Mouse (Mus musculus): ENCODE measurements around the gene Dnah12. TPM values are rescaled to one million over a fixed set of nuclear protein-coding genes. Genes with fewer than 3 reads are reported as not detected.
"Not testable (repeated sequence)": the region's sequence is repeated elsewhere in the genome, so short reads cannot be mapped to it uniquely, and the experiment has no call there.

Gene Dnah12
- total RNA-seq, 2 experiments from 2014 or later, result 0.16 to 0.20 TPM

DNA sequence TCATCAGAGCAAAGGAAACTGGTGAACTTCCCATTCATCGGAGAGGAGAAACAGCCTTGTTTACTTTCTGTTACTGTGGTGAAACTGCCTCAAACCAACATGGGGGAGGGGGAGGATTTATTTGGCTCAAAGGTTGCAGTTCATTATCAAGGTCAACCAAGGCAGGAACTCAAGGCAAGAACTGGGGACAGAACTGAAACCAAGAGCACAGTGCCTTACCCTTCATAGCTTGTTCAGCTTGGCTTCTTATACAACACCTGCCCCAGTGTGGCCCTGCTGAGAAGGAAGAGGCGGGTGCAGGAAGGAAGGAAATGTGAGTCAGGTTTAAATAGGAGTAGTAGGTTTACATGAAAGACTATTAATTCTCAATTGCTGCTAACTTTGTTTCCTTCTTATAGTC, 165.3 kb downstream of the Dnah12 start:
- DNase-seq (ENCODE audit: low spot score in 2 of 2), result no peak
- intact Hi-C loops (cut with DNase I), result no loop called here

DNA sequence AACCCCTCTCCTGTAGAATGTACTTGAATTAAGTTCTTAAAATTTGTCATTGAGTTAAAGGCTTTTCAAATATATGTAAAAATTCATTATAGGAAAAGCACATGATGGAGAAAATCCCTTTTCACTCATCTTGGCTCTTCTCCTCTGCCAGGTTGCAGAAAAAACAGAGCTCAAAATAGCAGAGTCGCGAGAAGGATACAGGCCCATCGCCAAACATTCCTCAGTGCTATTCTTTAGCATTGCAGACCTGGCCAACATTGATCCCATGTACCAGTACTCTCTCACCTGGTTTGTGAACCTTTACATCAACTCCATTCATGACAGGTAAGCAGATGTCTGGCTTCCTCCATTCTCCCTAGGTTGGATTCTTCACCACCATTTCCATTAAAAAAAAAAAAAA, 165.9 kb downstream of the Dnah12 start:
- intact Hi-C loops (cut with DNase I), result no loop called here
- DNase-seq (ENCODE audit: low spot score in 2 of 2), result peak; percentile 6 to 7

GRCm38 (mm10) chr14:26867356-26867755, 174.3 kb downstream of the Dnah12 start:
- intact Hi-C loops (cut with DNase I), result no loop called here
- DNase-seq (ENCODE audit: low spot score in 2 of 2), result no peak

DNA sequence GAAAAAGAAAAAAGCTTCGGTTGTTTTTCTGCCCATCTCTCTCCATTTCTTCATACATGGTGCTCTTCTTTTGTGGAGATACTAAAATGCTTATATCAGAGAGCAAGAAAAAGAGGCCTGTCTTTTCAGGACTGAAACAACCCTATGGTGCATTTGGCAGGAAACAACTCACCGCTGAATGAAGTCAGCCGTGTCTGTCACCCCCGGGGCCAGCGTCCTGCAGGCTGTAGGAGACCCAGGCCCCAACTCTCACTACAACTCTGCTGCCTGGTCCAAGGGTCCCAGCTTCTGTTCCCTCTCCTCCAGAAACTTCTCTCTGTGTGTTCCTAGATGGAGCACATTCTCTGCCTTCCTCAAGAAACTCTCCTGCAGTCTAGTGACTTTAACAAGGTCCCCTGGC, 175.2 kb downstream of the Dnah12 start:
- no peak for DNase-seq (ENCODE audit: low spot score in 2 of 2)
- intact Hi-C loops (cut with DNase I), result no loop called here

DNA sequence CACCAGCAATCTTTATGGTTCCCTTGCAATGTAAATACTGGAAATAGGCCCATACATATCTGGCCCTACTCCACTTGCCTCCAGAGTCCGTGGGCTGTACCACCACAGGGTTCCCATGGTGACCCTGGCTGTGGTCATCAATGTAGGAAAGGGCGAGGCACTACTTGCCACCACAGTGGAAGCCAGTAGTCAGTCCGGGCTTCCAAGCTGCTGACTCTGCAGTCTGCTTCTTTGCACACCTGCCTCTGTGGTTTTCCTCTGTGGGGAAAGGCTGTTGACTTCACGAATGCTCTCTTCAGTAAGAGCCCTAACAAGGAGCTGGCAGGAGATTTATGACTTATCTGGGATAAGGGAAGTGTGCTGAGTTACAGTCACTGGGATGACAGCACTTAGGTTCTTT, 185.7 kb downstream of the Dnah12 start:
- DNase-seq (ENCODE audit: low spot score in 2 of 2), result no peak
- intact Hi-C loops (cut with DNase I), result no loop called here

DNA sequence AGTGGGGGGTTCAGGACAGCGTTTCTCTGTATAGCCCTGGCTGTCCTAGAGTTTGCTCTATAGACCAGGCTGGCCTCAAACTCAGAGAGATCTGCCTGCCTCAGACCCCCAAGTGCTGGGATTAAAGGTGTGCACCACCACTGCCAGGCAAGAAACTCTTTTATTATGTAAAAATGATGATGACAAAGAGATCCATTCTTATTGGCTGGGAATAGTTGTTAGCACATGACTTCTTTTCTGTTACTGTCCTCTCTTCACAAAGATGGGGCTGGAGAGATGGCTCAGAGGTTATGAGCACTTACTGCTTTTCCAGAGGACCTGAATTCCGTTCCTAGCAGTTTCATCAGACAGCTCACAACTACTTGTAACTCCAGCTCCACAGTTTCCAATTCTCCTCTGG, 186.9 kb downstream of the Dnah12 start:
- no peak for DNase-seq (ENCODE audit: low spot score in 2 of 2)
- intact Hi-C loops (cut with DNase I), result no loop called here

GRCm38 (mm10) chr14:26881700-26882099, 188.6 kb downstream of the Dnah12 start:
- intact Hi-C loops (cut with DNase I), result no loop called here
- DNase-seq (ENCODE audit: low spot score in 2 of 2), result no peak

GRCm38 (mm10) chr14:26887244-26887643, 194.2 kb downstream of the Dnah12 start:
- intact Hi-C loops (cut with DNase I), result no loop called here
- DNase-seq (ENCODE audit: low spot score in 2 of 2), result no peak

- no peak for DNase-seq (ENCODE audit: low spot score in 2 of 2)
- intact Hi-C loops (cut with DNase I), result no loop called here
Observed at GRCm38 (mm10) chr14:26890777-26891176, 197.7 kb downstream of the Dnah12 start.

- no peak for DNase-seq (ENCODE audit: low spot score in 2 of 2)
- intact Hi-C loops (cut with DNase I), result no loop called here
Observed at GRCm38 (mm10) chr14:26894392-26894791, 201.3 kb downstream of the Dnah12 start, which contains the start of gene Asb14. TSS of gene Asb14 (plus strand) at chr14:26894557.

DNA sequence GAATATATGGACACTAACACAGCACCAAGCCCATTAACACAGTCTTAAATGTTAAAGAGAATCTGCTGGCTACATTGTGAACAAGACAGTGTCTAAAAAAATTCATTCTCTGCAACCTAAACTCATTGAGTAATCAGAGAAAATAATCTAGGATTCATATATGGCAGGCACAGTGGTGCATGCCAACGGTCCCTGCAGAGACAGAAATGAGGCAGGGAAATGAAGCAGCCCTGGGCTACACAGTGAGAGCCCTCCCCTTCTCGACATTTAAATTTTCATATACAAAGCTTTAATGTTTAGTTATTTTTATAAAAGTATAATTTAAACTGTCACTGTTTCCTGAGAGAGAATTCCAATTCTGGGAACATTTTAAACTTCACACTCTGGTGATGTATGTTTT, 206.4 kb downstream of the Dnah12 start:
- no peak for DNase-seq (ENCODE audit: low spot score in 2 of 2)
- intact Hi-C loops (cut with DNase I), result no loop called here

DNA sequence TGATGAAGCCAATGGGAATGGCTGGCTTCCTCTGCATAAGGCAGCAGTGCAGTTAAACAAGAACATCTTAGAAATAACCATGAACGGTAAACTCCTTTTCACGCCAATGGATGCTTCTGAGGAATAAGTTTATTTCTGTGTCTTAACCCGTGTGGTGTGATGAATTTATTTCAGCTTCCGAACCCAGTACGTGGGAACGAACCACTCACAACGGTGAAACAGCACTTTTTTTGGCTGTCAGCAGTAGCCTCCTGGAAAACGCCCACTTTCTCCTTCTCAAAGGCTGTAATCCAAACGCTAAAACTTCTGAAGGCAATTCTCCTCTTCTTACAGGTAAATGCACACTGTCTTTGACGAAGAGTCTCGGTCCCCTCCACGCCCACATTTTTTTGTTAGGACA, 207.8 kb downstream of the Dnah12 start:
- intact Hi-C loops (cut with DNase I), result no loop called here
- DNase-seq (ENCODE audit: low spot score in 2 of 2), result peak; percentile 16 to 40

DNA sequence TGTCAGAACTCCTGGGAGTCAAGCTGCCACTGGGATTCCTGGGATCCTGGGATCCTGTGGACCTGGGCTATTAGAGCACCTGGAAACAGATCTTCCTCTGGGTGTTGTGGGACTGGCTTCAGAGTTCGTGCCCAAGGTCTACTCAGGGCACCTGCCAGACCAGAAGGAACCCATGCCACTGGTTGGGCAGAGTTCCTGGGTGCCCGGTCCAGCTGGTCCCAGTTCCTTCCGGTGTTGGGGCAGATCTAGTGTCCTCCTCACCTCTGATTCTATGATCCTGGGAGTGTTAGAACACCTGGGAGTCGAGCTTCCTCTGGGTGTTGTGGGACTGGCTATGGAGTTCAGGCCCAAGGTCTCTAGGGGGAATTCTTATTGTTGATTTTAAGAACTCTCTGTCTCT, 214.3 kb downstream of the Dnah12 start:
- no peak for DNase-seq (ENCODE audit: low spot score in 2 of 2)
- intact Hi-C loops (cut with DNase I), result no loop called here

- DNase-seq (ENCODE audit: low spot score in 2 of 2); intact Hi-C loops (cut with DNase I): not testable (repeated sequence)
Observed at GRCm38 (mm10) chr14:26910461-26910860, 217.4 kb downstream of the Dnah12 start.

- intact Hi-C loops (cut with DNase I), result no loop called here
- no peak for DNase-seq (ENCODE audit: low spot score in 2 of 2)
Observed at GRCm38 (mm10) chr14:26911201-26911600, 218.1 kb downstream of the Dnah12 start.

DNA sequence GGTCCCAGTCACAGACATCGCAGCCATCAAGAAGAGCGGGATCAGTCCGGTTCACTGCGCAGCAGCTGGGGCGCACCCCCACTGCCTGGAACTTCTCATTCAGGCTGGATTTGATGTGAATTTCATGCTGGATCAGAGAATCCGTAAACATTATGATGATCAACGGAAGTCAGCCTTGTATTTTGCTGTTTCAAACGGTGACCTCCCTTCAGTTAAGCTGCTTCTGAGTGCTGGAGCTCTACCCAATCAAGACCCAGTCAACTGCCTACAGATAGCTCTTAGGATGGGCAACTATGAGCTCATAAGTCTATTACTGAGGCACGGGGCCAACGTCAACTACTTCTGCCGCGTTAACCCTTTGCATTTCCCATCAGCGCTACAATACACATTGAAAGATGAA, 218.8 kb downstream of the Dnah12 start:
- intact Hi-C loops (cut with DNase I), result no loop called here
- no peak for DNase-seq (ENCODE audit: low spot score in 2 of 2)

- peak; percentile 41 to 43 for DNase-seq (ENCODE audit: low spot score in 2 of 2)
- intact Hi-C loops (cut with DNase I), result no loop called here
Observed at GRCm38 (mm10) chr14:26913681-26914268, 220.7 kb downstream of the Dnah12 start.

DNA sequence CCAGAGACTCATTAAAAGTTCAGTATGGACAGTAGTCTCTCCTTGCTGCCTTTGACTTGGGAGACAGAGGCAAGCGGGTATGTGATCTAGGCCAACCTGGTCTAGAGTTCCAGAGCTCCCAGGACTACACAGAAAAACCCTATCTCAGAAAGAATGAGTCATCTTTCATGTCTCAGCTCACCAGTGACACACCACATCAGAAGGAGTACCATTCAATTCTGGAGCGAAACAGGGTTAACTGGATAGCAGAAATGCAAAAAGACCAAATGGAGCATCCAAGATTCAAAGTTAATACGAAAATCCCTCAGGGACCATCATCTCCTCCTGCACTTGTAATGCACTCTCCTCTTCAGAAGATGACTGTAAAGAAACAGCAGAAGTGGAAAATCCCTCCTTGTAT, 226.2 kb downstream of the Dnah12 start:
- no peak for DNase-seq (ENCODE audit: low spot score in 2 of 2)
- intact Hi-C loops (cut with DNase I), result no loop called here

DNA sequence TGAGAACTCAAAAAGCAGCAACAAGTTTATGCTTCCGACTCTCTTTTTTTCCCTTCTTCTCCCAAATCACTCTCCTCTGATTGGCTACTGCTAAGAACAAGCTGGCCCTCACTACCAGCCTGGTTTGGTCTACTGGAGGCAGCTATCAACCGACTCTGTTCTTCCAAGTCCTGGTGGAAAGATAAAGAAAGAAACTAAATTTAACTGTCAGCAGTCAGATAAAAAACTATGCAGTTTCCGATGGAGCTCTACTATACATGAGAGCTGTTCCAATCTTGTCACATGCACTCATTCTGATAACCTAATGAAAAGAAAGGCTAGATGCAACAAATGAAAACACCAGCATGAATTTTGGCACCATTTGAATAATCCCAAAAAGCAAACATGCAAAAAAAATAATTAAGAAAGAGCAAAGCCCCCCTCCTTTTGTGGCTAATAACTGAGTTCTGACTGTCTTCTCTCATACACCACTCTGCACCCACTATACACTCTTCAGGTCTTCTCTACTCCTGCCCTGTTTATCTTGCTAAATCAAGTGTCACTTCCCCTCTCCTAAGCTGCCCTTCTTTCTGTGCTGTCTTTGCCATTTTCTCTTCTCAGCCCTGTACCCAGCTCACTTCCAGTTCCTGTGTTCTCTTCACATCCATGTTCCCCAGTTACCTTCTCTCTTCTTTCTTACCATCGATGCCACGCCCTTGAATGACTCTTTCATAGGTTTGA, 230.8 kb downstream of the Dnah12 start:
- DNase-seq (ENCODE audit: low spot score in 2 of 2), result no peak
- intact Hi-C loops (cut with DNase I), result no loop called here

GRCm38 (mm10) chr14:26934891-26935290, 241.8 kb downstream of the Dnah12 start:
- intact Hi-C loops (cut with DNase I), result no loop called here

DNA sequence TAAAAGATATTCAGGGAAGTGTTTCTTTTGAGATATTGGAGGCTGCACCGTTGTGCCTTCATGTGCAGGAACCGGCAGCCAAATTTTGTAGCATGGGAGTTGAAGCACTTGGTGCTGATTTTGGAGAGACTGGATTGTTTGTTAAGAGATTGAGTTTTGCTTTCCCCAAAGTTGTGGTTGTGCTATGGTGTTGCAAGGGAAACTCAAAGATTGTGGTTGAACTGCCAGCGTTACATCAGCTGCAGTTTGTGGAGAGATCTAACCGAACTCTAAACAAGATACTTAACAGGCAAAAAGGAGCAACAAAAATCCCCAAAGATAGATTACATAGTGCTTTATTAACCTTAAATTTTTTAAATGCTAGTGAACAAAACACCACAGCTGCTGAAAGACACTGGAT, 242.5 kb downstream of the Dnah12 start:
- DNase-seq (ENCODE audit: low spot score in 2 of 2), result no peak

More at GRCm38 (mm10) chr14:26934891-26935290, 241.8 kb downstream of the Dnah12 start:
- DNase-seq (ENCODE audit: low spot score in 2 of 2), result no peak

More for the DNA sequence above, 242.5 kb downstream of the Dnah12 start:
- intact Hi-C loops (cut with DNase I), result no loop called here
